Mouse (Mus musculus): ENCODE results near the gene Dok7.

DNA sequence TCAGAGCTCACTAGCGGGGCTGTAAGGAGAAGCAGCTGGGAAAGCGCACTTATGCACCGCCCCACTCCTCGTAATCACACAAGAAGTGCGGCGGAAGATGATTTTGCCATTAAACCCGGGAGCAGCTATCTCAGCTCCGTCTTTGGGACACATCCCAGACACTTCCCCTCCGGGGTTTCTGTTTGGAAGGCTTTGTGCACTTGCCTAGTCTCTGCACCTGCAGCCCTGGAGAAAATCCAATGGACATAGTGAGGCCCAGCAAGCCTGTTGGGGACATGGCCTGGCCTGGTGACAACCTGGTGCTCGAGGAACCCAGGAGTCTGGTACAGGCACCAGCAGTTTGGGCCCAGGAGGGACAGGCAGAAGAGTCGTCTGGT is 49.3 kb downstream of the Dok7 start:
- TF ChIP-seq CTCF (IDR thresholded peaks at IDR 0.05; ENCODE audit: low read depth, low read length) (no peak), POLR2A (IDR thresholded peaks at IDR 0.05; ENCODE audit: extremely low read depth, insufficient read depth, low read length) (no peak)
